Mouse (Mus musculus): ENCODE measurements at regions not wholly inside any gene's neighbourhood (a gene's known extent, or its start where the extent isn't known, plus 50 kb on each side); places are given as distances from the start of the nearest gene placed in this dataset.

DNA sequence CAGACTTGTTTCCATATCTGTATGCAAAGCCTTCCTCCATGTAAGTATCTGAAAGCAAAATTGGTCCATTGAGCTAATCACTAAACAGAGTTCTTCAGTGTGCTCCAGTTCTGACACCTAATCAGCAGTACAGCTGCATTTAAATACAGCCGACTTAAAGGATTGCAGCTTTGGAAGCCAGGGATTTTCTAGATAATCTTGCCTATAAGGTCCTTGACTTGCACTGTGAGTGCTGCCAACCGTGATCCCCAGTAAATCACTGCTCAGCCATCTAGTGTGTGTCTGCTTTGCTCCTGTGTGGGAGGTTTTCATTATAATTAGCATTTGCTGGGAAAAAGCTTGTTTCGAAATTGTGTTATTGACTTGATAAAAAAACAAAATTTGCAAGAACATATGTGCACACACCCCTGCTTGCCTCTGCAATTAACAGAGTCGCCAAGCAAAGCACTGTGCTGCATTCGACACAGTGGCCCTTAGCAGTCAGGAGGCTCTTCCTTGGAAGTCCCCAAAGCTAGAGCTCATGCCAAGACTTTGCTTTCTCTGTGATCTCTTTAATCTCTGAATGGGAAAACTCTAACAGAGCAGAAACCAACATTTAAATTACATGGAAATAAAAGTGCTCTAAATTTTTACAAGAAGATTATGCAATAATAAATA, 150.0 kb upstream of the Nabp1 start:
- Histone ChIP-seq H3K27ac (no peak overlapping the region), H3K36me3 (ENCODE audit: inconsistent target) (no peaks in the 10 kb centered on the region), H3K4me3 (ENCODE audit: inconsistent target) (no peak overlapping the region), H3K79me2 (ENCODE audit: inconsistent target) (no peaks in the 10 kb centered on the region)
- 96% methylated on average over 5 of the region's 5 CpGs for WGBS (ENCODE audit: missing documents)

DNA sequence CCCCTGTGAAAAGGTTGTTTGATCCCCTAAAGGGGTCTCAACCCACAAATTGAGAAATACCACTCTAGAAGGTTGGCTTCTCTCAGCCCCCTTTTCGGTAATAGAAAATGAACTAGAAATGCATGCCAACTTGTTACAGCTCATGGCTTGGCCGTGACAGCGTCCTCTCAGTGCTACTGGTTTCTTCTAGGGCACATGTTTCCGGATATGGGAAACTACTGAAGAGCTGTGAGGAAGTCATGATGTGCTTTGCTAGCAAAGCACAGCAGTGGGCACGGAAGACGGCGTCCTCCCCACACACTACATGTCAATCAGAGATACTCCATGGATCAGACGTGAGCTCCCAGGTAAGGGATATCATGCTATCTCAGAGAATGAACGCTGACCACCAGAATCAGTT, 148.1 kb upstream of the Nabp1 start:
- Histone ChIP-seq H3K27ac (no peak overlapping the region), H3K79me2 (ENCODE audit: inconsistent target) (no peaks in the 10 kb centered on the region), H3K4me3 (ENCODE audit: inconsistent target) (no peak overlapping the region), H3K36me3 (ENCODE audit: inconsistent target) (no peaks in the 10 kb centered on the region)
- WGBS (ENCODE audit: missing documents), result 44% methylated on average over 9 of the region's 9 CpGs

DNA sequence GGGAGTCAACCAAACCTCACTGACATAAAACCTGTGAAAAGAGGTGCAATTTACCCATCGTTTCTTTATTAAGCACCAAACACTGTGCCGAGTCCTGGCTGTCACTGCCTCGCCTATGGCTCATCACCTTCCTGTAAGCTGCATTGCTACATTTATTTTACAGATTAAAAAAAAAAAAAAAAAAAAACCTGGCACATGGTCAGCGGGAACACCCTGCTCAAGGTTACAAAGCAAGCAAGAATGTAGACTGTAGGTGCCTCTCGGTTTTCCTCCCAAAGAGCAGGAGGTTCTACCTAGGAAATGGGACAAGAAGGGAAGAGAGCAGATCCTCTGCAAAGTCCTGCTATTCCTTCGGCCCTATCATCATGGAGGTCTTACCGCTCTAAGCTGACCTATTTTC, 146.9 kb upstream of the Nabp1 start:
- no peak overlapping the region for H3K27ac ChIP-seq
- WGBS (ENCODE audit: missing documents), result 98% methylated on average over 7 of the region's 7 CpGs
- H3K79me2 ChIP-seq (ENCODE audit: inconsistent target), result no peaks in the 10 kb centered on the region
- H3K36me3 ChIP-seq (ENCODE audit: inconsistent target), result no peaks in the 10 kb centered on the region
- no peak overlapping the region for H3K4me3 ChIP-seq (ENCODE audit: inconsistent target)

DNA sequence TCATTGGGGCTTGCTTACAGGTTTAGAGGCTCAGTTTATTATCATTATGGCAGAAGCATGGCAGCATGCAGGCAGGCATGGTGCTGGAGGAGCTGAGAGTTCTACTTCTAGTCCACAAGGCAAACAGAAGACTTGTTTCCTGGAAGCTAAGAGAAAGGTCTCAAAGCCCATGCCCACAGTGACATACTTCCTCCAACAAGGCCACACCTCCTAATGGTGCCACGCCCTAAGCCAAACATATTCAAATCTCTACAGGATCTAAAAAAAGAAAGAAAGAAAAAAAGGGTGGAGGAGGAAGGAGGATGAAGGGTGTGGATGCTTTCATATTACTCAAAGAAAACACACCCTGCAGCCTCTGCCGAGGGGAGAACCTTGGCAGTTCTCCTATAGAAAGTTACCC, 146.3 kb upstream of the Nabp1 start:
- Histone ChIP-seq H3K36me3 (ENCODE audit: inconsistent target) (no peaks in the 10 kb centered on the region), H3K79me2 (ENCODE audit: inconsistent target) (no peaks in the 10 kb centered on the region), H3K27ac (no peak overlapping the region), H3K4me3 (ENCODE audit: inconsistent target) (no peak overlapping the region)
- 79% methylated on average over 2 of the region's 2 CpGs for WGBS (ENCODE audit: missing documents)

DNA sequence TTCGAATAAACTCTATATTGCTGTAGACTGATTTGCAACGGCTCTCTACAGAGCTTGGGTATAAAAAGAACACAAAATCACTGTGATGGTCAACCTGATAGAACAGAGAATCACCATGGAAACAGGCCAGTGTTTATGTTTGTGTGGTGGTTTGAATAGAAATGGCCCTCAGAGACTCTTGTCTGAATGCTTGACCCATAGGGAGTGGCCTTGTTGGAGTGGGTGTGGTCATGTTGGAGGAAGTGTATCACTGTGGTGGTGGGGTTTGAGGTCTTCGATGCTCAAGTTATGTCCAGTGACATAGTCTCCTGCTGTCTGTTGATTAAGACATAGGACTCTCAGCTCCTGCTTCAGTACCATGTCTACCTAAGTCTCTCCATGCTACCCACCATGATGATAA, 144.8 kb upstream of the Nabp1 start:
- Histone ChIP-seq H3K27ac (no peak overlapping the region), H3K79me2 (ENCODE audit: inconsistent target) (no peaks in the 10 kb centered on the region), H3K36me3 (ENCODE audit: inconsistent target) (no peaks in the 10 kb centered on the region), H3K4me3 (ENCODE audit: inconsistent target) (no peak overlapping the region)
- WGBS (ENCODE audit: missing documents), result 91% methylated on average over 3 of the region's 3 CpGs

DNA sequence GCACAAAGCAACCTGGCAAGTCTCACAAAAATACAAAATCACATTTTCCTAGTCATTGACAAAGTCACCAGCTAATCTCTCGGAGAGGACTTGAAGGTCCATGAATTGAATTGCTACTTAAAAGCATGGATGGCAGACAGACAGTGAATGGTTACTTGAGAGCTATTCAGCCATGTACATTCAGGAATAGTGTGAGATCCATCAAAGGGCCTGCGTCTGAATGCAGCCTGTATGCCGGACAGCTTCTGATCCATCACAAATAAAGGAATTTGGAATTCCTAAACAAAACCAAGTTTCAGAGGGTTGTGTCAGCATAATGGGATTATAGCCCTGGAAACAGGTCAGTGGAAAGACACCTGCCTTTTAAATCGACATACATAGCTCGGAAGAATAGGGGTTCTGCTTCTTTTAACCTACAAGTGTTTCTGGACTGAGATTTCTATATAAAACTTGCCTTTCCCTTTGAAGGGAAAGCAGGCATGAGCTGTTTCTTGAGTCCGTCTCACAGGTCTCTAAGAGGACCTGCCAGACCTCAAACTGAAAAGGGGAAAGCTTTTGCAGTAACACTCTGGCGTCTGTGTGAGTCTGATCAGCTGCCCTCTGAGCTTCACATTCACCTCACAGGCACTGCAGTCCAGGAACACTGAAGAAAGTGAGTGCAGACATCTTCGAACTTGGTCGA, 144.1 kb upstream of the Nabp1 start:
- H3K36me3 ChIP-seq (ENCODE audit: inconsistent target), result no peaks in the 10 kb centered on the region
- H3K4me3 ChIP-seq (ENCODE audit: inconsistent target), result no peak overlapping the region
- H3K27ac ChIP-seq, result no peak overlapping the region
- WGBS (ENCODE audit: missing documents), result 95% methylated on average over 9 of the region's 9 CpGs
- no peaks in the 10 kb centered on the region for H3K79me2 ChIP-seq (ENCODE audit: inconsistent target)

DNA sequence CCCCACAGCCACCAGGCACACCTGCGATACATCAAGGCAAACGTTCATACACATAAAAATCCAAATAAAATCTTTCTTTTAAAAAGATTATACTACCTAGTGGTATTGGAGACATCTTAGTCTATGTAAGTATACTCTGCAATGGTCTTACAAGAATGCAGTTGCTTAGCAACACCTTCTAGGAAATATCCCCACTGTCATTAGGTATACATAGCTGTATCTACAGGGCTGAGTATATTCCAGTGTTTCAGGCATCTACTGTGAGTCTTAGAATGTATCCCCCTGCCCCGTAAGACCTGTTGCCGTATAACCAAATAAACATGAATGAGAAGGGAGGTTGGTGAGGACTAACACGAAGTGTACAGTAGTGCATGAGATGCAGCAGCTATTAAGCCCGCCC, 142.8 kb upstream of the Nabp1 start:
- 89% methylated on average over 6 of the region's 6 CpGs for whole genome bisulfite sequencing (ENCODE audit: missing documents)
- Histone ChIP-seq H3K36me3 (ENCODE audit: inconsistent target) (no peaks in the 10 kb centered on the region), H3K79me2 (ENCODE audit: inconsistent target) (no peaks in the 10 kb centered on the region), H3K27ac (no peak overlapping the region), H3K4me3 (ENCODE audit: inconsistent target) (no peak overlapping the region)

DNA sequence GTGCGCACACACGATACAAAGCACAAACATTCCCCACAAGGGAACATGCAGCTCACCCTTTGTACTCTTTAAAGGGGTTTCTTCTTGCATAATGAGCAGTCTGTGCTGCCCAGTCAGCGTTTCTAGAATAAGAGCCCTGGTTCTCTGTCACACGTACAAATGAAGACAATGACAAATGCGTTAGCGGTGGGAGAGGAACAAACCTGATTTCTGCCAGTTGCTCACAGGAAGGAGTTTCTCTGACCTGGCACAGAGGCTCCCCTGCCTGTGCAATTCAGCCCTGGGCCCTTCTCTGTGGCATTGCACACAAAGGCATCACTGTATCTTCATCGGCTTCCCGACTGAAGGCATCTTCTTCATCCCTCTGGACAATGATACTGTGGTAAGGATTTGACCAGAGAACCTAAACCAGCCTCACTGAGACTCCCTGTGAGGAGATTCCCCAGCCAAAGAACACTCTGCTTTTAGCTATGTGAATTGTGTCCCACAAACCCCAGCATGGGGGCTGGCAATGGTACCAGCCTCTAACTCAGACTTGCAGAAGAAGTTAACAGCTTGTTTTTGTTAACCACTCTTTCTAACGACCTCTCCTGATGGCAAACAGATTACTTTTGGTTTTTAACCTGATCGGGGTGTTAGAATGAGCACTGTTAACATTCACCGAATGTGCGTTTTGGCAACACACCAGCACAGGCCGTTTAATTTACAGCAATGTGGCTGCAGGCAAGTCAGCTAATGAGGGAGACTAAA, 139.5 kb upstream of the Nabp1 start:
- Histone ChIP-seq H3K36me3 (ENCODE audit: inconsistent target) (no peaks in the 10 kb centered on the region), H3K79me2 (ENCODE audit: inconsistent target) (no peaks in the 10 kb centered on the region), H3K4me3 (ENCODE audit: inconsistent target) (no peak overlapping the region), H3K27ac (no peak overlapping the region)
- WGBS (ENCODE audit: missing documents), result 64% methylated on average over 13 of the region's 13 CpGs

DNA sequence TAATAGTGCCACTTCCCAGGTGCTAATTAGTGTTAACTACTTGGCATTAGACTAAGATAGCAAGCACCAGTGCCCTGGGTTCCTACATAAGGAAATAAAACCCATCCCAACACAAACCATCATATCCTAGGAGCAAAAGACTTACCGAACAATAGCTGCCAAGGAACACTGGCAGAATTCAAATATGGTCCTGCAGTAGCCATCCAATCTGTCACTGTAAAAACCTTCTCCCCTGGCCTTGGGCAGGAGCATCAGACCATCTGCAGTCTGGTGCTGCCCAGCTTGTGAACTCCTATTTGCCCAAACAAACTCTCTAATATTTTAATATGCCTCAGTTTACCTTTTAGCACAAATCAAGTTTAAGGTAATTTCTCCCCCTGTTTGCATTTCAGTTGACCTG, 137.9 kb upstream of the Nabp1 start:
- WGBS (ENCODE audit: missing documents), result 100% methylated on average over 1 of the region's 1 CpGs
- Histone ChIP-seq H3K4me3 (ENCODE audit: inconsistent target) (no peak overlapping the region), H3K36me3 (ENCODE audit: inconsistent target) (no peaks in the 10 kb centered on the region), H3K27ac (no peak overlapping the region), H3K79me2 (ENCODE audit: inconsistent target) (no peaks in the 10 kb centered on the region)

DNA sequence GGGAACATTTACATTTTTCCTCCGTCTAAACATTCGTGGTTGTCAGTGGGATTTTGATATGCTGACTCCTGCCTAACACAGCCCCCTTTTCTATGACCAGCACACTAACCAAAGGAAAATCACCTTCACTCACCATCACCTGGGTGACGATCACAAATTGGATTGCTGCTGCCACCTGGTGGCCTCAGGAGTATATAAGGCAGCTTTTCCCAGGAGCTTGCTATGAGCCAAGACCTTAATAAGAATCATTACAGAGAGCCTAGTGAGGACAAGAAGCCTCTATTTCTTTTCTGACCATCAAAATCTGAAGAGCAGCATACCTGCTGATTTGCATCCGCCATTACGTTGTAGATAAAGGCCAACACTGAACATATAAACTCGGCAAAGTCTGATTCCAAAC, 137.3 kb upstream of the Nabp1 start:
- Histone ChIP-seq H3K27ac (no peak overlapping the region), H3K36me3 (ENCODE audit: inconsistent target) (no peaks in the 10 kb centered on the region), H3K79me2 (ENCODE audit: inconsistent target) (no peaks in the 10 kb centered on the region), H3K4me3 (ENCODE audit: inconsistent target) (no peak overlapping the region)
- 41% methylated on average over 6 of the region's 6 CpGs for WGBS (ENCODE audit: missing documents)

DNA sequence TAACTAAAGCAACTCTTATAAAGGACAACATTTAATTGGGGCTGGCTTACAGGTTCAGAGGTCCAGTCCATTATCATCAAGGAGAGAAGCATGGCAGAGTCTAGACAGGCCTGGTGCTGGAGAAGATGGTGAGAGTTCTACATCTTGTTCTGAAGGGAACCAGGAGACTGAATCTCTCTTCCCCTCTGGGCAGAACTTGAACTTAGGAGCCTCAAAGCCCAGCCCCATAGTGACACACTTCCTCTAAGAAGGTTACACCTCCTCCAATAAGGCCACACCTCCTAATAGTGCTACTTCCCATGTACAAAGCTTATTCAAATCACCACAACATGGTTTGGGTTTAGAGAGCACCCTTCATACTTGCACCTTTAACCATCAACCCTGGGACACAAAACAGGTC, 136.5 kb upstream of the Nabp1 start:
- H3K4me3 ChIP-seq (ENCODE audit: inconsistent target), result no peak overlapping the region
- no peaks in the 10 kb centered on the region for H3K36me3 ChIP-seq (ENCODE audit: inconsistent target)
- no peak overlapping the region for H3K27ac ChIP-seq
- no peaks in the 10 kb centered on the region for H3K79me2 ChIP-seq (ENCODE audit: inconsistent target)

DNA sequence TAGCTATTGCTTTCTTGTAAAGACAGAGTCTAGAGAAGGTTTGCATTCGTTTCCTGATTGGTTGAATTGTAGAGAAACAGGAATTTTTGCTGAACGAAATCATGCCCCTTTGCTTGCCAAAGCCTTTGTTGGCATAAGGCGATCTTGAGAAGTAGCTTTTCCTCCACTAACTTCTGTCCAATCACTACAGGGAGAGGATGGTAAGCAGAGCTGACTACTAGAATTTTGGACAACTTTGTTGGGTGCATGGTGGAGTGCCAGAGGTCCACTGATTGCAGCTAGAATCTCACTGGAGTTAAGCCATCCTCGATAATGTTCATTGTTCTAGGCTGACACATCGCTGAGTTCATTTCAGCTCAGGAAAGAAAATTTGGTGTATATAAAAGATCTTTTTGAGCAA, 131.1 kb upstream of the Nabp1 start:
- Histone ChIP-seq H3K4me3 (ENCODE audit: inconsistent target) (no peak overlapping the region), H3K36me3 (ENCODE audit: inconsistent target) (no peaks in the 10 kb centered on the region), H3K27ac (no peak overlapping the region), H3K79me2 (ENCODE audit: inconsistent target) (no peaks in the 10 kb centered on the region)
- 82% methylated on average over 5 of the region's 5 CpGs for WGBS (ENCODE audit: missing documents)

DNA sequence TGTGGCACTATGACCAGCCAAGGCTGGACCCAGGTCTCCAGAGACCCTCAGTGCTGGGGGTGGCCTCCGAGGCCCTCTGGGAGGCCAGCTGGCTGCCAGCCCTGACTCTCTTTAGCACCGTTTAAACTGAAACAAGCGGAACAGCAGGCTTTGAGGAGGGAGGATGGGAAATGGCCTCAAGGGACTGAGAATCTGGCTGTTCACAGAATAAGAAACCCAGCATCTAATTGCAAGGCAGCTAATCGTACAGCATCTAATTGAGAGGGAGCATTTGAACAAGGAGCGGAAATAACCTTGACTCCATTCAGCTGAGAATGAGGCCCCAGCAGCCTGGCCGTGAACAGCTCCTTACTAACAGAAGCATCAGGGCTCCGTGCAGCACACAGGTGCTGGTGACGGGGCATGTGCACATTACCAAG, 129.2 kb upstream of the Nabp1 start:
- Histone ChIP-seq H3K79me2 (ENCODE audit: inconsistent target) (no peaks in the 10 kb centered on the region), H3K27ac (no peak overlapping the region), H3K4me3 (ENCODE audit: inconsistent target) (no peak overlapping the region), H3K36me3 (ENCODE audit: inconsistent target) (no peaks in the 10 kb centered on the region)
- WGBS (ENCODE audit: missing documents), result 93% methylated on average over 8 of the region's 8 CpGs

DNA sequence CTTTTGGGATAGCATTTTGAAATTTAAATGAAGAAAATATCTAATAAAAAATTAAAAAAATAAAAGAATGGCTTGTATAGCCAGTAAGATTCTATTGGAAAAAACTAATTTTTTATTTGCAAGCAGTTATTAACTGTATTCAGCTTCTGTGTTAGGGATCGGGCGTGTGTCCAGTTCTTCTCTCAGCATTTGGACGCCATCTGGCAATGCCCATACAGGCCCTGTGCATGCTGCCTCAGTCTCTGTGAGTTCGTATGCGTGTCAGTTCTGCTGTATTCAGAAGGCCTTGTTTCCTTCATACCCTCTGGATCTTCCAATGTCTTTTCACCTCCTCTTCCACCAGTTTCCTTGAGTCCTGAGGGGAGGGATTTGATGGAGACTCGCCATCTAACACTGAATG, 123.8 kb upstream of the Nabp1 start:
- H3K4me3 ChIP-seq (ENCODE audit: inconsistent target), result no peak overlapping the region
- no peaks in the 10 kb centered on the region for H3K79me2 ChIP-seq (ENCODE audit: inconsistent target)
- no peaks in the 10 kb centered on the region for H3K36me3 ChIP-seq (ENCODE audit: inconsistent target)
- 93% methylated on average over 6 of the region's 6 CpGs for WGBS (ENCODE audit: missing documents)
- no peak overlapping the region for H3K27ac ChIP-seq

DNA sequence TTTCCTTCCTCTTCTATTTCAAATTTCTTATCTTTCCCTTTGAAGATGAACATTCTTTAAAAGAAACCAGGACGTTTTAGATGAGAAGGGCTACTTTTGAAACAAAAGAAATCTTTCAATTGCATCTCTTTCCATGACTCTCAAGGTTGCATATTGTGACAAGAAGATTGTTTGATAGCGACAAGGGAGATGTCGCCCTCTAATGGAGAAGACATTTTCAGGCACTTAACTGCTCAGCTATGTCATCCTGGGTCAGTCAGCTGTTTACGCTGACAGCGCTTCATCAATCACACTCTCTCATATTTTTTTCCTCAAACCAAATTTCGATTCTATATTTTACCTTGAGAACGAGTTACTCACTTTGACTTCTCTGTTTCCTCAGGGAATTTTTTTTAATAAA, 122.2 kb upstream of the Nabp1 start:
- no peaks in the 10 kb centered on the region for H3K36me3 ChIP-seq (ENCODE audit: inconsistent target)
- no peak overlapping the region for H3K27ac ChIP-seq
- no peaks in the 10 kb centered on the region for H3K79me2 ChIP-seq (ENCODE audit: inconsistent target)
- WGBS (ENCODE audit: missing documents), result 18% methylated on average over 7 of the region's 7 CpGs
- H3K4me3 ChIP-seq (ENCODE audit: inconsistent target), result no peak overlapping the region
